Mouse (Mus musculus): Measurements from ENCODE around the gene Tnfrsf1b. TPM values are rescaled to one million over a fixed set of nuclear protein-coding genes. Genes with fewer than 3 reads are reported as not detected.

Gene Tnfrsf1b
- polyA plus RNA-seq, 1 experiment from 2014 or later = 2.1 TPM

- Histone ChIP-seq H3K27me3 (ENCODE audit: low read depth, poor library complexity, severe bottlenecking) (no peaks in the 10 kb centered on the region), H3K36me3 (no peaks in the 10 kb centered on the region), H3K4me1 (no peaks in the 10 kb centered on the region), H3K9me3 (replicated peaks) (no peaks in the 10 kb centered on the region), H3K4me3 (no peak overlapping the region), H3K27ac (no peak overlapping the region)
- DNase-seq (ENCODE audit: low spot score) = no peak
- WGBS = 86% methylated on average over 1 of the region's 1 CpGs
Observed at GRCm38 (mm10) chr4:145272763-145273162, 26.1 kb upstream of the Tnfrsf1b start.

DNA sequence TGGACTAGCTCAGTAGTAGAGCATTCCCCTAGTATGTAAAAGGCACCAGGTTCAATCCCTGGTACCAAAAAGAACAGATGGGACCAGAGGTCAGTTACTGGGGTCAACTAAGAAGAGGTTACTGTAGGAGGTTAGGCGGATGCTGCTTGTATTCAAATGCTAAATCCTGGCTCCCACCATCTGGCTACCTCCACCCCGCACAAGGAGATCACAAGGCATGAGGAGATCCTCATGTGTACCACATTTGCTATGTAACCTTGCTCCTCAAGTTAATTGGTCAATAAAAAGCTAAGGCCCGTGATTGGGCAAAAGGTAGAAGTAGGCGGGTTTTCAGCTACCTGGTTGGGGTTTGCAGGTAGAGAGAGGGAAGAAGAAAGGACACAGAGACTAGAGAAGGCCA, 25.0 kb upstream of the Tnfrsf1b start:
- Histone ChIP-seq H3K9me3 (replicated peaks) (no peaks in the 10 kb centered on the region), H3K27me3 (ENCODE audit: low read depth, poor library complexity, severe bottlenecking) (no peaks in the 10 kb centered on the region), H3K36me3 (no peaks in the 10 kb centered on the region), H3K4me1 (no peaks in the 10 kb centered on the region), H3K27ac (no peak overlapping the region), H3K4me3 (no peak overlapping the region)
- WGBS = 83% methylated on average over 4 of the region's 4 CpGs
- DNase-seq (ENCODE audit: low spot score) = no peak

- Histone ChIP-seq H3K4me3 (no peak overlapping the region), H3K9me3 (replicated peaks) (no peaks in the 10 kb centered on the region), H3K36me3 (no peaks in the 10 kb centered on the region), H3K27ac (no peak overlapping the region), H3K4me1 (no peaks in the 10 kb centered on the region), H3K27me3 (ENCODE audit: low read depth, poor library complexity, severe bottlenecking) (no peaks in the 10 kb centered on the region)
- DNase-seq (ENCODE audit: low spot score) = no peak
- whole genome bisulfite sequencing = 91% methylated on average over 5 of the region's 5 CpGs
Observed at GRCm38 (mm10) chr4:145270136-145270535, 23.5 kb upstream of the Tnfrsf1b start.

- no peaks in the 10 kb centered on the region for H3K27me3 ChIP-seq (ENCODE audit: low read depth, poor library complexity, severe bottlenecking)
- 87% methylated on average over 4 of the region's 4 CpGs for WGBS
- DNase-seq (ENCODE audit: low spot score) = no peak
Observed at GRCm38 (mm10) chr4:145267631-145268110, 21.0 kb upstream of the Tnfrsf1b start.

DNA sequence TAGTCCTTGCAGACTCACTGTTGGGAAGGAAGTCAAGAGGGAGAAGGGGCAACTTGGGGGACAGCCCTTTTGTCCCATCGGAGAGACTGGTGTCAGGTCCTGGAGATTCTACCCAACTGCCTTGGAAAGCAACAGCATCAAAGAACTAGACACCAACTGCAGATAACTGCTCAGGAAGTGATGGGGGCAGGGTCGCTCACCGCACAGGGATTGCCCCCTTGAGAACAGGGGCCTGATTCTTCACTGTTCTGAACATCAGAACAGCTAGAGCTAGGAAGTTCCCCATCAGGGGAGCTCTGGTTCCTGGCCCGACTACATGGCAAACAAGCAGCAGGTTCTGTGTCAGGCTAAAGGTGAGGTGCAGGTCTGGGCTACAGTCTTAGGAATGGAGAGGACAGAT, 19.8 kb upstream of the Tnfrsf1b start:
- WGBS = 86% methylated on average over 4 of the region's 4 CpGs
- Histone ChIP-seq H3K9me3 (replicated peaks) (no peaks in the 10 kb centered on the region), H3K4me1 (no peaks in the 10 kb centered on the region), H3K27me3 (ENCODE audit: low read depth, poor library complexity, severe bottlenecking) (no peaks in the 10 kb centered on the region), H3K4me3 (no peak overlapping the region), H3K36me3 (no peaks in the 10 kb centered on the region), H3K27ac (no peak overlapping the region)
- no peak for DNase-seq (ENCODE audit: low spot score)

More at GRCm38 (mm10) chr4:145267631-145268110, 21.0 kb upstream of the Tnfrsf1b start:
- no peaks in the 10 kb centered on the region for H3K4me1 ChIP-seq
- no peak overlapping the region for H3K4me3 ChIP-seq
- no peaks in the 10 kb centered on the region for H3K36me3 ChIP-seq
- H3K27ac ChIP-seq = no peak overlapping the region
- no peaks in the 10 kb centered on the region for H3K9me3 ChIP-seq (replicated peaks)

GRCm38 (mm10) chr4:145264761-145265160, 18.1 kb upstream of the Tnfrsf1b start:
- H3K9me3 ChIP-seq (replicated peaks) = no peaks in the 10 kb centered on the region
- no peak for DNase-seq (ENCODE audit: low spot score)
- no peaks in the 10 kb centered on the region for H3K36me3 ChIP-seq
- no peak overlapping the region for H3K4me3 ChIP-seq
- H3K27me3 ChIP-seq (ENCODE audit: low read depth, poor library complexity, severe bottlenecking) = no peaks in the 10 kb centered on the region
- no peak overlapping the region for H3K27ac ChIP-seq
- no peaks in the 10 kb centered on the region for H3K4me1 ChIP-seq
- 37% methylated on average over 2 of the region's 2 CpGs for WGBS

GRCm38 (mm10) chr4:145263583-145263982, 16.9 kb upstream of the Tnfrsf1b start:
- WGBS = 96% methylated on average over 1 of the region's 1 CpGs
- H3K4me1 ChIP-seq = no peaks in the 10 kb centered on the region

DNA sequence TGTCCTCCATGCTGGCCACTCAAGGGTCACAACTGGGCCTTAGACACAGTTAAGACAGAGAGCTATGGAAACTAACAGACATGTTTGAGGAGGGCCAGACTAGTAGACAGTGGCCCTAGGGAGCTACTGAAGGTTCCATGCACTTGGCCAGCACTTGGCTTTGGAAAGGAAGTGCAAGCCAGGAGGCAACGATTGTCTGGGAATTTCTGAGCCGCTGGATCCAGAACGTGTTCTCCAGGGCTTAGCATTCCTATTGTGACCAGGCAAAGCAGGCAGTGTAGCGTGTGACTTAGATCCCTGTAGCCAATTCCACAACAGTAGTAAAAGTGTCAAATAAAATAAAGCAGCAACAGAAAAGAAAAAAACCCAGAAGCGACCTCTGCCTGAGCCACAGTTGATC, 14.1 kb upstream of the Tnfrsf1b start:
- H3K27ac ChIP-seq = no peak overlapping the region
- no peaks in the 10 kb centered on the region for H3K9me3 ChIP-seq (replicated peaks)
- WGBS = 76% methylated on average over 5 of the region's 5 CpGs
- no peak overlapping the region for H3K4me3 ChIP-seq
- H3K4me1 ChIP-seq = no peaks in the 10 kb centered on the region
- no peaks in the 10 kb centered on the region for H3K27me3 ChIP-seq (ENCODE audit: low read depth, poor library complexity, severe bottlenecking)
- no peak for DNase-seq (ENCODE audit: low spot score)
- H3K36me3 ChIP-seq = no peaks in the 10 kb centered on the region

More at GRCm38 (mm10) chr4:145263583-145263982, 16.9 kb upstream of the Tnfrsf1b start:
- no peak overlapping the region for H3K27ac ChIP-seq
- no peaks in the 10 kb centered on the region for H3K9me3 ChIP-seq (replicated peaks)
- no peaks in the 10 kb centered on the region for H3K27me3 ChIP-seq (ENCODE audit: low read depth, poor library complexity, severe bottlenecking)
- no peaks in the 10 kb centered on the region for H3K36me3 ChIP-seq
- no peak for DNase-seq (ENCODE audit: low spot score)
- H3K4me3 ChIP-seq = no peak overlapping the region

GRCm38 (mm10) chr4:145257751-145258434, 11.2 kb upstream of the Tnfrsf1b start:
- DNase-seq (ENCODE audit: low spot score) = no peak
- H3K36me3 ChIP-seq = no peaks in the 10 kb centered on the region
- no peaks in the 10 kb centered on the region for H3K4me1 ChIP-seq
- no peaks in the 10 kb centered on the region for H3K27me3 ChIP-seq (ENCODE audit: low read depth, poor library complexity, severe bottlenecking)
- no peak overlapping the region for H3K27ac ChIP-seq
- no peaks in the 10 kb centered on the region for H3K9me3 ChIP-seq (replicated peaks)
- 66% methylated on average over 5 of the region's 5 CpGs for WGBS
- H3K4me3 ChIP-seq = no peak overlapping the region

- H3K27ac ChIP-seq = no peak overlapping the region
- whole genome bisulfite sequencing = 92% methylated on average over 5 of the region's 5 CpGs
- H3K27me3 ChIP-seq (ENCODE audit: low read depth, poor library complexity, severe bottlenecking) = no peaks in the 10 kb centered on the region
- no peak overlapping the region for H3K4me3 ChIP-seq
- H3K9me3 ChIP-seq (replicated peaks) = no peaks in the 10 kb centered on the region
- no peaks in the 10 kb centered on the region for H3K36me3 ChIP-seq
- no peak for DNase-seq (ENCODE audit: low spot score)
- no peaks in the 10 kb centered on the region for H3K4me1 ChIP-seq
Observed at GRCm38 (mm10) chr4:145256144-145256543, 9.5 kb upstream of the Tnfrsf1b start.

GRCm38 (mm10) chr4:145254418-145254817, 7.7 kb upstream of the Tnfrsf1b start:
- Histone ChIP-seq H3K4me1 (no peaks in the 10 kb centered on the region), H3K27me3 (ENCODE audit: low read depth, poor library complexity, severe bottlenecking) (no peaks in the 10 kb centered on the region), H3K4me3 (no peak overlapping the region), H3K9me3 (replicated peaks) (no peaks in the 10 kb centered on the region), H3K27ac (no peak overlapping the region), H3K36me3 (no peaks in the 10 kb centered on the region)
- 46% methylated on average over 13 of the region's 13 CpGs for WGBS
- no peak for DNase-seq (ENCODE audit: low spot score)

- no peak overlapping the region for H3K27ac ChIP-seq
Observed at GRCm38 (mm10) chr4:145252611-145253010, 5.9 kb upstream of the Tnfrsf1b start.

DNA sequence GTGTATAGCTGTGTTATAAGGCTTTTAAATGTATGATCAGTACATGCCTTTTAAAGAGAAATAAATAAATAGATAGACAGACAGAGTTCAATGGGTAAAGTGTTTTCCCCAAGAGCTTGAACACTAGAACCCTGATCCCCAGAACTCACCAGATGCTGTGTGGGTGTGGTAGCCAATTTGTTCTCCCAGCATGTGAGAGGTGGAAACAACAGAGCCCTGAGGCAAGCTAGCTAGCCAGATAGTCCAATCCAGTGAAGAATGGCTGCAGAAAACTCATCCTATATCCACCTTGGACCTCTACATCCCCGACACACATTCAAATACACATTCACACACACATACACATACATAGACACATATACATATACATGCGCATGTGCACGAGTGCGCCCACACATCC, 4.9 kb upstream of the Tnfrsf1b start:
- Histone ChIP-seq H3K4me3 (no peak overlapping the region), H3K36me3 (no peaks in the 10 kb centered on the region), H3K27ac (no peak overlapping the region), H3K4me1 (peaks cover 4% of the 10 kb centered on the region), H3K27me3 (ENCODE audit: low read depth, poor library complexity, severe bottlenecking) (peaks cover 21% of the 10 kb centered on the region), H3K9me3 (replicated peaks) (no peaks in the 10 kb centered on the region)
- WGBS = 96% methylated on average over 4 of the region's 4 CpGs
- DNase-seq (ENCODE audit: low spot score) = no peak

More at GRCm38 (mm10) chr4:145252611-145253010, 5.9 kb upstream of the Tnfrsf1b start:
- Histone ChIP-seq H3K27me3 (ENCODE audit: low read depth, poor library complexity, severe bottlenecking) (peaks cover 11% of the 10 kb centered on the region), H3K36me3 (no peaks in the 10 kb centered on the region), H3K4me3 (no peak overlapping the region), H3K9me3 (replicated peaks) (no peaks in the 10 kb centered on the region), H3K4me1 (no peaks in the 10 kb centered on the region)
- 90% methylated on average over 8 of the region's 8 CpGs for WGBS
- no peak for DNase-seq (ENCODE audit: low spot score)

- DNase-seq (ENCODE audit: low spot score) = no peak
- Histone ChIP-seq H3K4me1 (peaks cover 11% of the 10 kb centered on the region), H3K9me3 (replicated peaks) (no peaks in the 10 kb centered on the region), H3K4me3 (no peak overlapping the region), H3K27ac (no peak overlapping the region), H3K27me3 (ENCODE audit: low read depth, poor library complexity, severe bottlenecking) (peaks cover 37% of the 10 kb centered on the region), H3K36me3 (no peaks in the 10 kb centered on the region)
- 81% methylated on average over 4 of the region's 4 CpGs for WGBS
Observed at GRCm38 (mm10) chr4:145250002-145250401, 3.3 kb upstream of the Tnfrsf1b start.

Data from limb, embryonic 10.5 days (tissue).